Mouse (Mus musculus) NIH3T3 (cell line): ENCODE data around the gene Ncam1.

Source experiments
- DNase-seq: peaks from one replicate; pipeline ENCODE4 v3.0.0-alpha.2; 2012; ENCODE audit warnings: low read depth

Gene Ncam1

GRCm38 (mm10) chr9:49755214-49755613, 43.5 kb downstream of the Ncam1 start:
- no peak for DNase-seq

GRCm38 (mm10) chr9:49751466-49751865, 47.3 kb downstream of the Ncam1 start:
- no peak for DNase-seq

GRCm38 (mm10) chr9:49746176-49746575, 52.5 kb downstream of the Ncam1 start:
- DNase-seq: peak; percentile 22

GRCm38 (mm10) chr9:49745696-49746095, 53.0 kb downstream of the Ncam1 start:
- DNase-seq: peak; percentile 15

GRCm38 (mm10) chr9:49744286-49744685, 54.4 kb downstream of the Ncam1 start:
- no peak for DNase-seq

GRCm38 (mm10) chr9:49739935-49740334, 58.8 kb downstream of the Ncam1 start:
- DNase-seq: no peak

- DNase-seq: no peak
These were observed 60.2 kb downstream of the Ncam1 start for GRCm38 (mm10) chr9:49738546-49738945.

- no peak for DNase-seq
These were observed 61.6 kb downstream of the Ncam1 start for GRCm38 (mm10) chr9:49737166-49737565.

- DNase-seq: no peak
These were observed 64.2 kb downstream of the Ncam1 start for GRCm38 (mm10) chr9:49734348-49735007.

GRCm38 (mm10) chr9:49733726-49734125, 65.0 kb downstream of the Ncam1 start:
- DNase-seq: no peak

GRCm38 (mm10) chr9:49729479-49729878, 69.2 kb downstream of the Ncam1 start:
- no peak for DNase-seq

- DNase-seq: no peak
These were observed 70.5 kb downstream of the Ncam1 start for GRCm38 (mm10) chr9:49728211-49728610.

GRCm38 (mm10) chr9:49722765-49723164, 76.0 kb downstream of the Ncam1 start:
- DNase-seq: peak; percentile 77

GRCm38 (mm10) chr9:49715121-49715520, 83.6 kb downstream of the Ncam1 start:
- DNase-seq: no peak

GRCm38 (mm10) chr9:49714091-49714490, 84.6 kb downstream of the Ncam1 start:
- DNase-seq: no peak

GRCm38 (mm10) chr9:49707646-49708045, 91.1 kb downstream of the Ncam1 start:
- DNase-seq: no peak

GRCm38 (mm10) chr9:49704196-49704967, 94.3 kb downstream of the Ncam1 start:
- no peak for DNase-seq

GRCm38 (mm10) chr9:49695371-49695770, 103.4 kb downstream of the Ncam1 start:
- DNase-seq: no peak

GRCm38 (mm10) chr9:49692791-49693190, 105.9 kb downstream of the Ncam1 start:
- DNase-seq: no peak

GRCm38 (mm10) chr9:49691344-49691743, 107.4 kb downstream of the Ncam1 start:
- no peak for DNase-seq

GRCm38 (mm10) chr9:49683566-49684273, 115.0 kb downstream of the Ncam1 start:
- no peak for DNase-seq

GRCm38 (mm10) chr9:49681848-49682469, 116.8 kb downstream of the Ncam1 start:
- DNase-seq: no peak
